Mouse (Mus musculus): ENCODE measurements at regions not wholly inside any gene's neighbourhood (a gene's known extent, or its start where the extent isn't known, plus 50 kb on each side); places are given as distances from the start of the nearest gene placed in this dataset.

DNA sequence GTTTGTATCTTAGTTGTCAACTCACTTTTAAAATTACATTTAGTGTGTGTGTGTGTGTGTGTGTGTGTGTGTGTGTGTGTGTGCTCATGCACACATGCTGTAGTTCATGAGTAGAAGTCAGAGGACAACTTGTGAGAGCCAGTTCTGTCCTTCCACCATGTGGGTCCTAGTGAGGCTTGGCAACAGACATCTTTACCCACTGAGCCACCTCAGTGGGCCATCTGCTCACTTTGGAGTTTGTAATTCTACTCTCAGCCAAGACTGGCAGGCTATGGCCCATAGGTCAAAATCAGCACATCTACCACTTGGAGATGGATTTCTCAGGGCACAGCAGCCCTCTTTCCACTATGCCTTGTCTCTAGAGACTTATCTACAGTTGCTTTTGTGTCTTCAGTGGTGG lies 388.3 kb upstream of the Kif2a start:
- ATAC-seq (replicated peaks; ENCODE audit: insufficient number of reproducible peaks, low FRiP score, low TSS enrichment, poor library complexity, severe bottlenecking): no peak

- ATAC-seq (replicated peaks; ENCODE audit: insufficient number of reproducible peaks, low FRiP score, low TSS enrichment, poor library complexity, severe bottlenecking): no peak
Observed at GRCm38 (mm10) chr13:107407674-107408026, 385.7 kb upstream of the Kif2a start.

DNA sequence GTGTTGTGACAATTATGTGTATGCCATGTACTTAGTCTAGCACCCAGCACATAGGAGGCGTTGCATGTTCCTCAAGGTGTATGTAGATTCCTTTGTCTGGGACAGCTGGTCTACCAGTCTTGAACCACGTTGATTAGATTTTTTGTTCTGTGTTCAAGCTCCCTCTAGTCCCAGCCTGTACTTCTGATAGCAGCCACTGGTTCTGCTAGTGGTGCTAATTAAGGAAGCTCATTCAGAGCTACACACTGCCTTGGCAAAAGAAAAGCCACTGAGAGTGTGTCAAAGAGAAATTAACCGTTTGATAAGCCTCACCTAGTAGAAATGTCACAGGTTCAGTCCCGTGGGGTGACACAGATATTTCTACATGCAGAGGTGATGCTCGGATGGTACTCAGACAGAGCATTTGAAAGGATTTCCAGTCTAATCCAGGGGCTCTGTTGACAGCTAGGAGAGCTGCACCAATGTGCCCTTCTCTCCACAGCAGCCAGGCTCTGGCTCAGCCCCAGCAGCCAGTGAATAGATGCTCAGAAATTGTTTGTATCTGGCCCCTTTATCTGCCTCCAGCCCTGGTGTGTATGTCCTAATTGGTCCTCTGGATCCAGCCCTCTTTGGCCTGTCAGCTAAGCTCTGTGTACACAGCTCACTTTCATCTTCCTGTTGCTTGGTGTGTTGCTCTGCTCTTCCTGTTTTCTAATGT lies 385.2 kb upstream of the Kif2a start:
- no peak for ATAC-seq (replicated peaks; ENCODE audit: insufficient number of reproducible peaks, low FRiP score, low TSS enrichment, poor library complexity, severe bottlenecking)

- ATAC-seq (replicated peaks; ENCODE audit: insufficient number of reproducible peaks, low FRiP score, low TSS enrichment, poor library complexity, severe bottlenecking): no peak
Observed at GRCm38 (mm10) chr13:107398621-107399363, 376.9 kb upstream of the Kif2a start.

DNA sequence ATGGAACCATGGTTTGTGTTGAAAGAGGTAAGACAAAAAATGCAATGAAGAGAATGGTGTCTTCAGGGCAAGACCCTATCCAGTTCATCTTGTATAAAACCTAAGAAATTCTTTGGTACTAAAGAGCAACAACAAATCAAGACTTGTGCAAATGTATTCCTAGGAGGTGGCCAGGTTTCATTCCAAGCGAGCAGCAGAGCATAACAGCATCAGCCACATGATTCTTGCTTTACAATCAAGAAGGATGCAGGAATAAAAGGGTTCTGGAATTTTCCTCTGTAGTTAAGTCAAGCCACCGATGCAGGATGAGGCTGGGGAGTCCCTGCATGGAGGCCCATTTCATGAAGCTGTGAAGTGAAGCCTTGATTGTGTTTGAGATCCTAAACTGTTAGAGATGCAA lies 374.1 kb upstream of the Kif2a start:
- ATAC-seq (replicated peaks; ENCODE audit: insufficient number of reproducible peaks, low FRiP score, low TSS enrichment, poor library complexity, severe bottlenecking): no peak

DNA sequence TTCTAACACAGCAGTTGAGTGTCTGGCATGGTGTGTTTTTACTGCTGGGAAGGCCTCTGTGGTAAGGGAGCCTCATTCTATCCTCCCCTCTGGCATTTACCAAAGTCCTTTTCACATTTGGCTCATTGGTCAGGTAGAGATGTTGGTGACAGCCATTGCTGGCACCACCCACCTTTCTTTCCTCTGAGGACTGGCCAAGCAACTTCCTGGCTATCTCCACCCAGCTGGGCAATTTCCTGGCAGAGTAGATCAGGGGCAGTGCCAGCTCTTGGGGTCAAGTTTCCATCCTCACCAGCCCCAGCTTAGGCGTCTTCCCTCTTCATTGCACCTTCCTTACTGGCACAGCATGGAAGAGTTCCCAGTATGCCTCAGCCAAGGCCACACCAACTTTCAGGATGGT lies 372.5 kb upstream of the Kif2a start:
- no peak for ATAC-seq (replicated peaks; ENCODE audit: insufficient number of reproducible peaks, low FRiP score, low TSS enrichment, poor library complexity, severe bottlenecking)

- no peak for ATAC-seq (replicated peaks; ENCODE audit: insufficient number of reproducible peaks, low FRiP score, low TSS enrichment, poor library complexity, severe bottlenecking)
Observed at GRCm38 (mm10) chr13:107389535-107390150, 367.7 kb upstream of the Kif2a start.

GRCm38 (mm10) chr13:107389074-107389473 lies 367.1 kb upstream of the Kif2a start:
- ATAC-seq (replicated peaks; ENCODE audit: insufficient number of reproducible peaks, low FRiP score, low TSS enrichment, poor library complexity, severe bottlenecking): no peak

DNA sequence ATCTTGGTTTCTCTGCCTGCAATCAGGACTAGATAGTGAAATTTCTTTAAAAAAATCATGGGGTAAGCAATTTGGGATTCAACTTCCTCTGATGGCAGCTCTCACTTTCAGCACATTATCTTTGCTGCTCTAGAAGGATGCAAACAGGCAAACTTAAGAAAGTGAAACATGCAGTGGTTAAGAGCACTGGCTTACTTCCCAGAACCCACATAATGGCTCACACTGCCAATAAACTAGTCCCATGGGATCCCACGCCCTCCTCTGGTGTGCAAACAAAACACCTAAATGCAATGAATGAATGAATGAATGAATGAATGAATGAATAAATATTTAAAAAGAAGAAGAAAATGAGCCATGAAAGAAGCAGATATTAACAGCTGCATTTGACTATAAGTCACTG lies 356.1 kb upstream of the Kif2a start:
- ATAC-seq (replicated peaks; ENCODE audit: insufficient number of reproducible peaks, low FRiP score, low TSS enrichment, poor library complexity, severe bottlenecking): no peak

DNA sequence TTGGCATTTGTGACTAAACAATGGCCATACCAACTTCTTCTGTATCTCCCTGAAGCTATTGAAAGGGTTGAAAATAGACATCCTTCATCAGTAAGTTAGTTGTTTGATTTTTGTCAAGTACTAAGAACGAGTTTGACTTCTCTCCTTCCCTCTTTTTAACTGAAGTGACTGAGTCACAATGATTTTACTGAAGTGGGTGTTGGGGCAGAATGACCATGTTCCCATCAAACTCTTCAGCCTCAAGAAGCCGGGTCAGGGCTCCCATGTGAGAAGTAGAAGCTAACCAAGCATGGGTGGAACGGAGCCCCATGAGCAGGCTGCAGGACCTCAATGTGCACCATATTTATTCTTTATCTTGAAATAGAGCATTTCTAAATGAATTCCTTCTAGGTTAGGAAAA lies 350.7 kb upstream of the Kif2a start:
- no peak for ATAC-seq (replicated peaks; ENCODE audit: insufficient number of reproducible peaks, low FRiP score, low TSS enrichment, poor library complexity, severe bottlenecking)

- no peak for ATAC-seq (replicated peaks; ENCODE audit: insufficient number of reproducible peaks, low FRiP score, low TSS enrichment, poor library complexity, severe bottlenecking)
Observed at GRCm38 (mm10) chr13:107371616-107372582, 350.0 kb upstream of the Kif2a start.

- no peak for ATAC-seq (replicated peaks; ENCODE audit: insufficient number of reproducible peaks, low FRiP score, low TSS enrichment, poor library complexity, severe bottlenecking)
Observed at GRCm38 (mm10) chr13:107367639-107368038, 345.7 kb upstream of the Kif2a start.

DNA sequence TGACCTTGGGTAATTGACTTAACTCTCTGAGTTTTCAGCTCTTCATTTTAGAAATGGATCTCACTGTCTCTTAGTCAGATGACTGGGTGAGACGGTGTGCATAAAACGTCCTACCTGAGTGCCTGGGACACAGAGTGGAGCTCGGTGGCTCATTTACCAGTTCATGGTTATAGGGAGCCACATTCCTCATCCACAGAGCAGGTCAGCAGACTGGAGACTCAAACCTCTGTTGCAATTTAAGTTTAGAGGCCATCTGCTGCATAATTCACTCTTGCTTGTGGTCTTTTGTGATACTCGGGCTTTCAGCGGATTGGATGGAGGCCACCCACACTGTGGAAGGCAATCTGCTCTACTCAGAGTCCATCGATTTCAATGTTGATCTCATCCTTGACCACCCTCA lies 343.8 kb upstream of the Kif2a start:
- no peak for ATAC-seq (replicated peaks; ENCODE audit: insufficient number of reproducible peaks, low FRiP score, low TSS enrichment, poor library complexity, severe bottlenecking)

GRCm38 (mm10) chr13:107365241-107365640 lies 343.3 kb upstream of the Kif2a start:
- no peak for ATAC-seq (replicated peaks; ENCODE audit: insufficient number of reproducible peaks, low FRiP score, low TSS enrichment, poor library complexity, severe bottlenecking)

- no peak for ATAC-seq (replicated peaks; ENCODE audit: insufficient number of reproducible peaks, low FRiP score, low TSS enrichment, poor library complexity, severe bottlenecking)
Observed at GRCm38 (mm10) chr13:107362806-107363687, 341.1 kb upstream of the Kif2a start.

GRCm38 (mm10) chr13:107340802-107341364 lies 319.0 kb upstream of the Kif2a start:
- no peak for ATAC-seq (replicated peaks; ENCODE audit: insufficient number of reproducible peaks, low FRiP score, low TSS enrichment, poor library complexity, severe bottlenecking)

- no peak for ATAC-seq (replicated peaks; ENCODE audit: insufficient number of reproducible peaks, low FRiP score, low TSS enrichment, poor library complexity, severe bottlenecking)
Observed at GRCm38 (mm10) chr13:107338111-107338510, 316.2 kb upstream of the Kif2a start.

DNA sequence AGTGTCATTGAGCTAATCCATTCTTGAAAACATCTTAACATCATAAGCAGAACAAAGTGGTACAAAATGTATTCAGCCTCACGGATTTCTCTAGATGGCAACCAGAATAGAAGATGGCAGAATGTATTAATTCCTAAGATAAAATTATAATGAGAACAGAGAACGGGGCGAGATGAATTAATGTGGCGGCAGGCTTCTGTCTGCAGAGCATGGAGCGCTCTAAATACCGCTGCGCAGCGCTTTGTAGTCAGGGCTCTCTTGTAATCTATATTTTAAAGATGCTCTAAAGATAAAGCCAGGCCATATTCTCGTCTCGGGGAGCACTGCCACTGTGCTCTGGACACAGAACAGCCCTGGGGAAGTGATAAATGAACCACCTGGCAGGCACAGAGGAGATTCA lies 315.2 kb upstream of the Kif2a start:
- ATAC-seq (replicated peaks; ENCODE audit: insufficient number of reproducible peaks, low FRiP score, low TSS enrichment, poor library complexity, severe bottlenecking): no peak

Measured in monocyte, adult 5-6 weeks (primary cell).